Mouse (Mus musculus): ENCODE measurements around the gene Slc25a25. TPM values are rescaled to one million over a fixed set of nuclear protein-coding genes. Genes with fewer than 3 reads are reported as not detected.

The Slc25a25 gene
- total RNA-seq, 2 experiments from 2014 or later = 46.0 to 48.9 TPM

GRCm38 (mm10) chr2:32430701-32431676 lies 20.3 kb downstream of the Slc25a25 start:
- peak; percentile 77 to 81 for DNase-seq (ENCODE audit: low spot score in 2 of 2)

- DNase-seq (ENCODE audit: low spot score in 2 of 2) = no peak
These were observed 21.9 kb downstream of the Slc25a25 start for GRCm38 (mm10) chr2:32429215-32429891.

DNA sequence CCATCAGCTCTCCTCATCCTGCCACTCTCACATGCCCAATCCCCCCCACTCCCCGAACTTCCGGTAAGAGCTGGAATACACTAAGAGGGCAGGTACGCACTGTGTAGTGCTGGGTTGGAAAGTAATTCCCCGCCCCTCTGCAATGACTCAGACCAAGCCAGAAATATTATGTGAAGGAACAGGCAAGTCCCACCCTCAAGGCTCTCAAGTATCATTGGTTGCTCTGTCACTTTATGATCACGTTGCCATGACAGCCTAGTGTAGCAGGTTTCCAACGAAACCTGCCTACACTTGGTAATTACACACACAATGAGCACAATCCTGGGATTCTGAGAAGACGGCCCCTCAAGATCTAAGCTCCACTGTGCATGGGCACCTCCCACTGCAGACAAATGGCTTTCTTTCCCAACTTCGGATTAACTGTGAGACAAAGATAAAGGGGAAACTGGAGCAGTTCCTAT lies 23.0 kb downstream of the Slc25a25 start:
- DNase-seq (ENCODE audit: low spot score in 2 of 2) = no peak

- no peak for DNase-seq (ENCODE audit: low spot score in 2 of 2)
These were observed 23.5 kb downstream of the Slc25a25 start for GRCm38 (mm10) chr2:32427720-32428119.

DNA sequence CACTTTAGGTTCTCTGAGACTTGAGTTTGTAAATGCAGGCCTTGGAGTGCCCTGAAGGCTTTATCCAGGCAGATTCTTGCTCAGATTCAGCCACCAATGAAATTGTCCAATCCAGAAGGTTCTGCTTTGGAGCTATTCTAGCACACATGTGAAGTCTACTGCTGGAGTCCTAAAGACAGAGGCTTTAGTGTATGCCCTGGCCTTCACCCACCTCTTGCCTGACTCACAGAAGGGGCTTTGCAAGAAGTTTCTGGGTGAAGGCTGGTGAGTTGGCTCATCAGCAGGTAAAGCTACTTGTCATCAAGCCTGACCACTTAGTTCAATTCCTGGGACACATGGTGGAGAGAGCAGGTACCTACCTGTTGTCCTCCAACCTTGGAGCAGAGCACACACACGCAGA lies 25.1 kb downstream of the Slc25a25 start:
- DNase-seq (ENCODE audit: low spot score in 2 of 2) = no peak

GRCm38 (mm10) chr2:32425568-32425967 lies 25.7 kb downstream of the Slc25a25 start:
- DNase-seq (ENCODE audit: low spot score in 2 of 2) = no peak

GRCm38 (mm10) chr2:32424796-32425195 lies 26.4 kb downstream of the Slc25a25 start:
- DNase-seq (ENCODE audit: low spot score in 2 of 2) = no peak

- no peak for DNase-seq (ENCODE audit: low spot score in 2 of 2)
These were observed 27.5 kb downstream of the Slc25a25 start for GRCm38 (mm10) chr2:32423481-32424331.

DNA sequence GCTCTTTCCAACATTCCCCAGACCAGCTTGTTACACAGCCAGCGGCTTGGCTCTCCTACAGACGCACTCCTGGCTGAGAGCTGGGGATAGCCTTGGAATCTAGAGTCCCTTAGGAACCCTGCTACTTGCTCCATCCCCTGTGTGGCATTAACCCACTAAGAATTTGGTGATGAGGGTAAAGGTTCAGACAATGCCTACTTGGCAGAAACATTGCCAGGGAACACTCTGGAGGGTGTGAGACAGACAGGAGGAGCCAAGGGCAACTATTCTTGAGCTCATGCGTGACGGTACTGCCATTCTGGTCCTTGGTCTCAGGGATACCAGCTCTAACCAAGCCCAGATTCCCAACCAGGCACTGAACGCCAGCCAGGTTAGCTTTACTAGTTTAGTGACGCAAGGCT lies 29.4 kb downstream of the Slc25a25 start:
- no peak for DNase-seq (ENCODE audit: low spot score in 2 of 2)

DNA sequence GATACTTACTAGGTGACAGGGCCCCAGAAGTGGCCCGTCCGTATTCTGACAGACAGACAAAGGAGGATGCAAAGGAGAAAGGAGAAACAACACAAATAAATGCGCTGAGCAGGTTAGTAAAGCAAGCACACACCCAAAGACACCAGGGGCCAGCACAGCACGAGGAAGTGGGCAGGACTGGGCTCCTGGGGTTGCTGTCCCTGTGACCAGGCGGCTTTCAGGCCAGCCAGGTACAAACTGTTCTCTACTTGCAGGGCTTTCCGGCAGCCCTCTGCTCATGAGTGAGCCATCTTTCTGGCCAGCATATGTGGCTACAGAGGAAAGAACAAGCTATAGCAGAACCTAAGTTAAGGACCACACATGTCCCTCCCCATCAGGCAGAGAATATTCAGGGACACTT lies 30.6 kb downstream of the Slc25a25 start:
- DNase-seq (ENCODE audit: low spot score in 2 of 2) = no peak

- DNase-seq (ENCODE audit: low spot score in 2 of 2) = no peak
These were observed 31.1 kb downstream of the Slc25a25 start for GRCm38 (mm10) chr2:32420066-32420608.

- no peak for DNase-seq (ENCODE audit: low spot score in 2 of 2)
These were observed 31.9 kb downstream of the Slc25a25 start for GRCm38 (mm10) chr2:32419359-32419758.

GRCm38 (mm10) chr2:32418430-32419151 lies 32.7 kb downstream of the Slc25a25 start:
- no peak for DNase-seq (ENCODE audit: low spot score in 2 of 2)

DNA sequence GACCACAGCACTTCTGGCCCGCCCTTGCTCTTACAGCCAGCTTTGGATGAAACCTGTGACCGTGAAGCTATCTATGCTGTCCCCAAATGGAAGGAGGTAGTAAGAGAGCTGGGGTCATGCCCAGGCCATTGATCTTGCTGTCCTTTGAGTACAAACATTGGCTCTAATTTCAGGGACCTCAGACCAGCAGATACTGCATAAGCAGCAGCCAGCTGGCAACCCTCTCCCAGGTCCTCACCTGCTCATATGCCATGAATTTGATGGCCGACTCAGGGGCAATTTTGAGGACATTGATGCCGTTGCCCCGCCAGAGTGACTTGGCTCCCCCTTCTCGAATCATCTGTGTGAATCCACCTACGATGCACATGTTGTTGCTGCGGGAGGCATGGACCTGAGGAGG lies 33.8 kb downstream of the Slc25a25 start:
- no peak for DNase-seq (ENCODE audit: low spot score in 2 of 2)

DNA sequence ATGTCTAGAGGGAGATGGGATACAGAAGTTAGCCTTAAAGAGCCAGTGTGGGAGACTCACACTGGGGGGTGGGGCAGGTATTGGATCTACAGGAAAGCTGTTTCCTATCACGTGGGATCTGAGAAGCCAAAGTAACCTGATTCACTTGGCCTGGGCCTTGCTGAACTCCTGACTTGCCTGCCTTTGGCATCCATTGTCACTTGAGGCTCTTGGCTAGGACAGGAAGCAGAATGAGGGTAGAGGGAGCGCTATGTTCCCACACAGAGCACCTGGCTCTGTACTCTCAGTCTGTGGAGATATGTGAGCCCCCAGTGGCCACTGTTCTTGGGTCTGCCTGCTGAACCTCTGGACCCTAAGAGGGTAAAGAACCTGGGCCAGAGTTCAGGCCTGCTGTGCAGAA lies 34.7 kb downstream of the Slc25a25 start:
- no peak for DNase-seq (ENCODE audit: low spot score in 2 of 2)

- no peak for DNase-seq (ENCODE audit: low spot score in 2 of 2)
These were observed 35.4 kb downstream of the Slc25a25 start for GRCm38 (mm10) chr2:32415801-32416200.

DNA sequence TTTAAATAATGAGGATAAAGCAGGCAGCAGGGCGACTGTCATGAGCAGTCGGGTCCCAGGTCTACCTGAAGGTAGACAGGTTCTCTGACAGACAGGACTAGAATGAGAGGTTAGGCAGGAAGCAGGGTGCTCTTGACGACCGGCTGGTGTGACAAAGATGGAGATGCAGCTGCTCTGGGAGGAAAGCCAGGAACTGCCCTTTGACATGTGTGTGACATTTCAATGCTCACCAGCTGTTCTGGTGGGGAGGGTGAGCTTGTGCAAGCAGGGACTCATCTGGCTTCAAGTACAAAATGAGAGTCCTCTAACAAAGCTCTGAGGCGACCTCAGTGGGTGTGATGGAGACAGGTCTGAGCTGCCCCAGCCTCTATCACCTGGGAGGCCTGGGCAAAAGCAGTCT lies 37.3 kb downstream of the Slc25a25 start:
- DNase-seq (ENCODE audit: low spot score in 2 of 2) = no peak

DNA sequence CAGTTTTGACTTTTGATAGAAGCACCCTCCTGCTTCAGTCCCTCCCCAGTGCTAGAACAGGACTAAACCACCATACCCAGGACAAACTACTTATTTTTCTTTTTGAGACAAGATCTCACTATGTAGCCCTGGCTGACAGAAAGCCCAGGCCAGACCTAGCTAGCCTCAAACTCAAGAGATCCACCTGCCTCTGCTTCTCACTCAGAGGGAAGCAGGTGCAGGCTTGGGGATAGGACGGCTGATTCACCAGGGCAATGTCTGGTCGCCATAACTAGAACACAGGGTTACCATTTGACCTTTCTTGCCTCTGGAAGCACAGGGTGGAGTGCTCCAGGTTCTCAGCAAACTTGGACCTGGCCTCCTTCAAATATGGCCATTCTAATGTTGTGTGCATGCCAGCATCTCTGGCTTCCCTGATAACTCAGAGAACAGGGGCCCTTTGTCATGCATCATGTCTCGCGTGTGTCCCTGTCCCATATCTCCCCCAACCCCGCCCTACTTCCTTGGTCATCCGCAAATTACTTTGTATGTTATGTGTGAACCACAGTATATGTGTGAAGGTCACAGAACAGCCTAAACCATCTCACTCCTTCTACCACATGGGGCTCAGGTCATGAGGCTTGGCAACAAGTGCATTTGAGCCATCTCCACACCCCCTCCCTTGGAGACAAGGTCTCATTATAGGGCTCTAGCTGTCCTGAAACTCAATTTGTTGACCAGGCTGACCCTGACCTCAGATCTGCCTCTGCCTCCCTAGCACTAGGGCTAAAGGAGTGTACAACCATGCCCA lies 38.3 kb downstream of the Slc25a25 start:
- no peak for DNase-seq (ENCODE audit: low spot score in 2 of 2)

- no peak for DNase-seq (ENCODE audit: low spot score in 2 of 2)
These were observed 39.8 kb downstream of the Slc25a25 start for GRCm38 (mm10) chr2:32411407-32411806.

Measured in layer of hippocampus, postnatal 10 days (tissue).